21 mouse cellular contexts compared by ENCODE assay signal in the genomic region with DNA sequence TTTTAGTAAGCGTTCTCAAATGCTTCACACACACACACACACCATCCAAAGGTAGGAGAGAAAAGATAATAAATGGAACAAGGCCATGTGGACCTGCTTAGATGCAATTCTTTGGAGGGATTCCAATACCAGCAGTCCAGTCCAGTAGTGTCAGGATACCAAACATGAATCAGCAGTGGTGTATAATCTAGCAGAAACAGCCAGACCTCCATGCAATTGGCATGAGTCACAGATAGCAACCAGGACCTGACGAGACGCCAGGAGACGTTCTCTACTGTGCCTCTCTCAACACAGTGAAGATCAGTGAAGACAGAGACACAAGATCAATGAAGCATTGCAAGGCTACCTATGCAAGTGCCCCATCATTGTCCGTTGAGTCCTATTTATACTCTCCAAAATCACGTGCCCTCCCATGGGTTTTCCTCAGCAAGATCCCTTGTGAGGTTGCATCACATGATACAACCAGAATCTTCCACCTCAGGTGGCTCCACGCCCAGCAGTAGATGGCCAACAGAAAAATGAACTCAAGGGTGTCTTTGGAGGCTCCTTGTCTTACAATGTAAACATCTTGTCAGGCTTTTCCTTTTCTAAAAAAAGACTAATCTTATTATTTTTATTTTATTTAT. TPM values are rescaled to one million over a fixed set of nuclear protein-coding genes. Genes with fewer than 3 reads are reported as not detected.
DNase-seq lines count a peak whose midpoint lies in the region; ATAC-seq and TF ChIP-seq lines count a peak whose summit lies in the region.
"Had no signal": no experiment of that assay in that cellular context is flagged by ENCODE, and none has a peak within 500 bp of the region (broad histone marks: within the 10 kb centered on the region; RNA-seq: fewer than 3 reads in every experiment).

No protein-coding gene starts in this region.

- TF ChIP-seq EP300 in liver, postnatal 0 days (IDR thresholded peaks at IDR 0.05; ENCODE audit: low read depth) = 0 out of 2 replicates have a peak, but pooled peaks have one; percentile 22
- TF ChIP-seq EP300 in MEL (IDR thresholded peaks at IDR 0.05; ENCODE audit: low read depth in 1 of 2, low read length in 2 of 2) = peak; percentile 84 to 88

- no peaks in the 10 kb centered on the region for H3K9me3 ChIP-seq in liver, postnatal 0 days (ENCODE audit: low read length)
- H3K9me3 ChIP-seq in liver, embryonic 12.5 days (replicated peaks) = no peaks in the 10 kb centered on the region
- H3K9me3 ChIP-seq in MEL (replicated peaks; ENCODE audit: insufficient read depth, low read length) = no peaks in the 10 kb centered on the region
- H3K9me3 ChIP-seq in forebrain, embryonic 14.5 days (replicated peaks; ENCODE audit: control insufficient read depth, low read length) = no peaks in the 10 kb centered on the region
- H3K9me3 ChIP-seq: embryonic facial prominence, embryonic 13.5 days; heart, embryonic 12.5 days; hindbrain, embryonic 12.5 days; limb, embryonic 15.5 days; megakaryocyte, embryonic 14.5 days had no signal

- no peak for TF ChIP-seq POLR2A in MEL (IDR thresholded peaks at IDR 0.05; ENCODE audit: control insufficient read depth in 1 of 2, insufficient read depth in 1 of 2, low read depth in 1 of 2, low read length in 2 of 2, poor library complexity in 1 of 2)

- H3K27ac ChIP-seq in liver, postnatal 0 days (ENCODE audit: low read depth) = no peak overlapping the region
- H3K27ac ChIP-seq in liver, embryonic 12.5 days = no peak overlapping the region
- peak overlapping the region; percentile 43 for H3K27ac ChIP-seq in MEL (ENCODE audit: control insufficient read depth, low read depth, low read length)
- H3K27ac ChIP-seq in forebrain, embryonic 14.5 days (ENCODE audit: low read depth, low read length) = no peak overlapping the region
- H3K27ac ChIP-seq: embryonic facial prominence, embryonic 13.5 days; hindbrain, embryonic 12.5 days; layer of hippocampus, adult 2 months; limb, embryonic 15.5 days had no signal

- 65% methylated on average over 7 of the region's 7 CpGs for WGBS in liver, postnatal 0 days (ENCODE audit: insufficient replicate concordance)
- WGBS in liver, embryonic 12.5 days (ENCODE audit: insufficient replicate concordance) = 60% methylated on average over 7 of the region's 7 CpGs
- 87% methylated on average over 7 of the region's 7 CpGs for WGBS in forebrain, embryonic 14.5 days

- no peaks in the 10 kb centered on the region for H3K4me1 ChIP-seq in liver, postnatal 0 days (ENCODE audit: insufficient read depth)
- no peaks in the 10 kb centered on the region for H3K4me1 ChIP-seq in liver, embryonic 12.5 days
- peaks cover 0 to 8% of the 10 kb centered on the region in 2 experiments; a peak in 2 of 4 replicates for H3K4me1 ChIP-seq in MEL (ENCODE audit: control insufficient read depth in 1 of 2, insufficient read depth in 2 of 2, low read length in 2 of 2)
- H3K4me1 ChIP-seq in forebrain, embryonic 14.5 days (ENCODE audit: control insufficient read depth, insufficient read depth, low read length) = no peaks in the 10 kb centered on the region
- H3K4me1 ChIP-seq: embryonic facial prominence, embryonic 13.5 days; heart, embryonic 12.5 days; hindbrain, embryonic 12.5 days; limb, embryonic 15.5 days had no signal

- H3K9ac ChIP-seq in liver, postnatal 0 days (replicated peaks) = no peak overlapping the region
- H3K9ac ChIP-seq in liver, embryonic 12.5 days = no peak overlapping the region
- no peak overlapping the region for H3K9ac ChIP-seq in MEL (ENCODE audit: control insufficient read depth, low read depth, low read length, poor library complexity, severe bottlenecking)
- H3K9ac ChIP-seq in forebrain, embryonic 14.5 days (ENCODE audit: low read length) = no peak overlapping the region
- H3K9ac ChIP-seq: embryonic facial prominence, embryonic 13.5 days; heart, embryonic 12.5 days; hindbrain, embryonic 12.5 days; limb, embryonic 15.5 days had no signal

- no peaks in the 10 kb centered on the region for H3K27me3 ChIP-seq in liver, postnatal 0 days (ENCODE audit: insufficient read depth, low read length)
- no peaks in the 10 kb centered on the region for H3K27me3 ChIP-seq in liver, embryonic 12.5 days (replicated peaks)
- H3K27me3 ChIP-seq in MEL (ENCODE audit: control insufficient read depth in 1 of 2, insufficient read depth in 2 of 2, low read length in 2 of 2) = no peaks in the 10 kb centered on the region
- no peaks in the 10 kb centered on the region for H3K27me3 ChIP-seq in forebrain, embryonic 14.5 days (replicated peaks; ENCODE audit: control insufficient read depth, insufficient read depth, low read length)
- H3K27me3 ChIP-seq: embryonic facial prominence, embryonic 13.5 days; heart, embryonic 12.5 days; hindbrain, embryonic 12.5 days; limb, embryonic 15.5 days had no signal

- no peak overlapping the region for H3K4me3 ChIP-seq in liver, postnatal 0 days (ENCODE audit: low read depth, low read length)
- no peak overlapping the region for H3K4me3 ChIP-seq in liver, embryonic 12.5 days
- no peak overlapping the region for H3K4me3 ChIP-seq in MEL (ENCODE audit: control insufficient read depth in 1 of 2, insufficient read depth in 1 of 2, low read depth in 2 of 2, low read length in 2 of 2)
- no peak overlapping the region for H3K4me3 ChIP-seq in forebrain, embryonic 14.5 days (ENCODE audit: low read depth, low read length)
- H3K4me3 ChIP-seq: embryonic facial prominence, embryonic 13.5 days; heart, embryonic 12.5 days; hindbrain, embryonic 12.5 days; layer of hippocampus, adult 2 months; limb, embryonic 15.5 days; megakaryocyte, embryonic 14.5 days had no signal

- H3K79me2 ChIP-seq in MEL (ENCODE audit: control insufficient read depth, insufficient read depth, low read length, poor library complexity) = no peaks in the 10 kb centered on the region

- ATAC-seq in liver, postnatal 0 days = no peak
- no peak for ATAC-seq in liver, embryonic 12.5 days
- peak; percentile 95 for ATAC-seq in megakaryocyte-erythroid progenitor cell, adult 5-6 weeks (replicated peaks; ENCODE audit: low FRiP score, low TSS enrichment, poor library complexity, severe bottlenecking)
- ATAC-seq in forebrain, embryonic 14.5 days = no peak
- ATAC-seq: CD4-positive, CD25-positive, alpha-beta regulatory T cell, adult 4 months had no signal

- no peak for DNase-seq in liver, postnatal 0 days
- peak; percentile 88 for DNase-seq in MEL (ENCODE audit: low read depth, low spot score)
- peak; percentile 34 for DNase-seq in adrenal gland, postnatal 10 days
- DNase-seq in thymus, postnatal 25 days = no peak
- DNase-seq in forebrain, embryonic 14.5 days (ENCODE audit: low spot score) = no peak
- no peak for DNase-seq in urinary bladder, postnatal 4 days (ENCODE audit: low spot score in 2 of 2)
- DNase-seq: cerebellum, adult 9-10 months; heart, postnatal 14 days; kidney, adult 2 months; kidney, postnatal 14 days; lung, postnatal 10 days; spleen, adult 18-20 months had no signal

- TF ChIP-seq RAD21 in MEL (IDR thresholded peaks at IDR 0.05; ENCODE audit: low read depth, low read length) = no peak

- no peak for TF ChIP-seq CTCF in liver, postnatal 0 days (IDR thresholded peaks at IDR 0.05; ENCODE audit: low read depth)
- TF ChIP-seq CTCF in MEL (IDR thresholded peaks at IDR 0.05 in 2 of 3, conservative IDR thresholded peaks at IDR 0.05 in 1 of 3; ENCODE audit: control insufficient read depth in 1 of 3, insufficient read depth in 1 of 3, low read depth in 2 of 3, low read length in 3 of 3, poor library complexity in 1 of 3, severe bottlenecking in 1 of 3) = no peak

- H3K4me2 ChIP-seq in liver, postnatal 0 days (ENCODE audit: low read depth, low read length) = no peak overlapping the region
- H3K4me2 ChIP-seq in liver, embryonic 12.5 days = no peak overlapping the region
- H3K4me2 ChIP-seq in forebrain, embryonic 14.5 days (ENCODE audit: low read length) = no peak overlapping the region
- H3K4me2 ChIP-seq: embryonic facial prominence, embryonic 13.5 days; heart, embryonic 12.5 days; hindbrain, embryonic 12.5 days; limb, embryonic 15.5 days had no signal

- H3K36me3 ChIP-seq in liver, postnatal 0 days (replicated peaks; ENCODE audit: insufficient read depth, low read length) = no peaks in the 10 kb centered on the region
- no peaks in the 10 kb centered on the region for H3K36me3 ChIP-seq in liver, embryonic 12.5 days
- H3K36me3 ChIP-seq in MEL (ENCODE audit: control insufficient read depth in 1 of 2, insufficient read depth in 2 of 2, low read length in 2 of 2) = peaks cover 0 to 2% of the 10 kb centered on the region in 2 experiments; a peak in 2 of 4 replicates
- H3K36me3 ChIP-seq in forebrain, embryonic 14.5 days (ENCODE audit: control insufficient read depth, insufficient read depth, low read length) = no peaks in the 10 kb centered on the region
- H3K36me3 ChIP-seq: embryonic facial prominence, embryonic 13.5 days; heart, embryonic 12.5 days; hindbrain, embryonic 12.5 days; limb, embryonic 15.5 days had no signal

TF ChIP-seq in MEL, 35 proteins besides CTCF, POLR2A, EP300 and RAD21 (continues in another document):
- peak; percentile 91 for TF ChIP-seq TAL1 (IDR thresholded peaks at IDR 0.05; ENCODE audit: low read length)
- TF ChIP-seq GABPA (IDR thresholded peaks at IDR 0.05; ENCODE audit: low read depth, low read length) = no peak
- no peak for TF ChIP-seq UBTF (IDR thresholded peaks at IDR 0.05; ENCODE audit: borderline replicate concordance, insufficient read depth, low read depth, low read length)

RNA-seq across cellular contexts. Expression of a gene that starts 27.3 kb away (rescaled TPM):
- 16.0 and 17.4 TPM in 2 replicates for polyA plus RNA-seq in liver, postnatal 0 days (2015; fragmentation: Nextera tagmentation; extraction: Ambion mirVana)
- polyA plus RNA-seq in liver, embryonic 12.5 days (2016; fragmentation: Nextera tagmentation; extraction: Ambion mirVana) = 31.8 and 33.7 TPM in 2 replicates
- 16.3 and 16.9 TPM in 2 replicates for total RNA-seq in MEL (2012; rRNA removed)
- 10 to 100 TPM in 1 of 2 experiments, not detected in 1; 18.5 TPM for polyA plus RNA-seq in MEL (2012; ENCODE audit: insufficient read depth in 1 of 2, insufficient read length in 2 of 2, low read depth in 1 of 2, low replicate concordance in 2 of 2, missing spikeins in 1 of 2)
- 10 to 100 TPM; 56.3 to 58.4 TPM for total RNA-seq in adrenal gland, postnatal 10 days (2021)
- total RNA-seq in megakaryocyte-erythroid progenitor cell, adult 5-6 weeks (2014; fragmentation: Nextera tagmentation) = 53.2 and 66.1 TPM in 2 replicates
- total RNA-seq in megakaryocyte-erythroid progenitor cell, adult 5-6 weeks (2017) = 58.5 and 84.8 TPM in 2 replicates
- 5.9 and 10.1 TPM in 2 replicates for polyA plus RNA-seq in forebrain, embryonic 14.5 days (2014; fragmentation: Nextera tagmentation; extraction: Ambion mirVana)

RNA-seq across cellular contexts. Expression of a gene that starts 49.6 kb away (rescaled TPM):
- 73.3 and 76.3 TPM in 2 replicates for polyA plus RNA-seq in liver, postnatal 0 days (2015; fragmentation: Nextera tagmentation; extraction: Ambion mirVana)
- 72.7 and 75.0 TPM in 2 replicates for polyA plus RNA-seq in liver, embryonic 12.5 days (2016; fragmentation: Nextera tagmentation; extraction: Ambion mirVana)
- total RNA-seq in MEL (2012; rRNA removed) = 111 and 161 TPM in 2 replicates
- polyA plus RNA-seq in MEL (2012; ENCODE audit: insufficient read depth in 1 of 2, insufficient read length in 2 of 2, low read depth in 1 of 2, low replicate concordance in 2 of 2, missing spikeins in 1 of 2) = 10 to 100 TPM in 1 of 2 experiments, not detected in 1; 95.5 TPM
- total RNA-seq in adrenal gland, postnatal 10 days (2021) = 100 to 1,000 TPM in 1 of 2 experiments, 10 to 100 TPM in 1; 64.8 to 136 TPM
- total RNA-seq in megakaryocyte-erythroid progenitor cell, adult 5-6 weeks (2014; fragmentation: Nextera tagmentation) = 149 and 176 TPM in 2 replicates
- total RNA-seq in megakaryocyte-erythroid progenitor cell, adult 5-6 weeks (2017) = 113 and 151 TPM in 2 replicates
- 73.1 and 96.9 TPM in 2 replicates for polyA plus RNA-seq in forebrain, embryonic 14.5 days (2014; fragmentation: Nextera tagmentation; extraction: Ambion mirVana)

Comparison
In these comparisons a context has a peak if more than half of its experiments do, and no peak if none do; other contexts are left out.
1. DNase-seq: peak in MEL (single experiment) and adrenal gland, postnatal 10 days (single experiment); none in liver, postnatal 0 days (single experiment), thymus, postnatal 25 days (single experiment), forebrain, embryonic 14.5 days (single experiment) and urinary bladder, postnatal 4 days (0 of 2).